Mouse (Mus musculus) stomach, embryonic 16.5 days (tissue): ENCODE data around the gene Slc25a21. TPM values are rescaled to one million over a fixed set of nuclear protein-coding genes. Genes with fewer than 3 reads are reported as not detected.
"Not testable (repeated sequence)": the region's sequence is repeated elsewhere in the genome, so short reads cannot be mapped to it uniquely, and the experiment has no call there.

Source experiments
- ATAC-seq: fragments of 200-750 bp; cut with Nextera tagmentation; 2 replicates; pipeline ENCODE4 v1.8.0; 2017; ENCODE audit warnings: moderate number of reproducible peaks, moderate TSS enrichment; ENCODE audit not compliant: insufficient read depth, low FRiP score
- H3K27ac ChIP-seq: fragments of 300-500 bp; sonication (generic); 2 replicates; pipeline ENCODE4 v1.5.1; 2014; ENCODE audit warnings: low read length
- H3K27me3 ChIP-seq: fragments of 300-500 bp; sonication (generic); 2 replicates; pipeline ENCODE4 v1.6.1; 2014; ENCODE audit warnings: low read length, control low read depth, mixed read lengths; ENCODE audit not compliant: control insufficient read depth, insufficient read depth
- H3K36me3 ChIP-seq: fragments of 300-500 bp; sonication (generic); 2 replicates; pipeline ENCODE4 v1.6.1; 2014; ENCODE audit warnings: low read length; ENCODE audit not compliant: control insufficient read depth, insufficient read depth
- H3K4me1 ChIP-seq: fragments of 300-500 bp; sonication (generic); 2 replicates; pipeline ENCODE4 v1.6.1; 2014; ENCODE audit warnings: low read length, control low read depth, mixed read lengths; ENCODE audit not compliant: control insufficient read depth, insufficient read depth
- H3K4me2 ChIP-seq: fragments of 300-500 bp; sonication (generic); 2 replicates; pipeline ENCODE4 v1.6.1; 2014; ENCODE audit warnings: low read depth, low read length, mixed read lengths
- H3K4me3 ChIP-seq: fragments of 300-500 bp; sonication (generic); replicated peaks from 2 replicates; pipeline ENCODE4 v1.5.1; 2014; ENCODE audit warnings: mild to moderate bottlenecking, low read length
- H3K9ac ChIP-seq: fragments of 300-500 bp; sonication (generic); 2 replicates; pipeline ENCODE4 v1.6.1; 2014; ENCODE audit warnings: low read length
- H3K9me3 ChIP-seq: fragments of 300-500 bp; sonication (generic); replicated peaks from 2 replicates; pipeline ENCODE4 v1.6.1; 2016; ENCODE audit warnings: low read length, control low read depth; ENCODE audit not compliant: control insufficient read depth
- WGBS: fragments of 180-500 bp; shearing (Covaris S2); extraction: QIAGEN DNeasy Blood & Tissue Kit; methylation state at CpG from one replicate; pipeline ENCODE4 v1.1.7; 2014; 5-methylcytosine and 5-hydroxymethylcytosine counted together
- polyA plus RNA-seq: library from polyadenylated mRNA; unstranded; fragments of >200 nt; fragmentation: Nextera tagmentation; extraction: Ambion mirVana; gene quantifications from 2 replicates; pipeline ENCODE4 v1.2.1, GENCODE M21; 2015

Slc25a21 gene
- polyA plus RNA-seq, 1 experiment from 2014 or later, result 3.3 TPM

DNA sequence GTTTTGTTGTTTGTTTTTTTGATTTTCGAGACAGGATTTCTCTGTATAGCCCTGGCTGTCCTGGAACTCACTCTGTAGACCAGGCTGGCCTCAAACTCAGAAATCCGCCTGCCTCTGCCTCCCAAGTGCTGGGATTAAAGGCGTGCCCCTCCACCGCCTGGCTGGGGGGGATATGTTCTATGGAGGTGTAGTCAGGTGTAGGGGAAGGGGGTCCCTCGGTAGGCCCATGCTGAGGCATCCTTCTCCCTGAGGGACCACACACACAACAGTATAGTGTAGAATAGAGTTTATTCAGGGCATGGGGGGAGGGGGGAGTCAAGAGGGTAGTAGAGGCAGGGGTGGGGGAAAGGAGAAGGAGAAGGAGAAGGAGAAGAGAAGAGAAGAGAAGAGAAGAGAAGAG, 15.2 kb upstream of the Slc25a21 start:
- whole genome bisulfite sequencing, result 75% methylated on average over 5 of the region's 5 CpGs
- H3K4me1 ChIP-seq, H3K36me3 ChIP-seq, H3K4me2 ChIP-seq, H3K27ac ChIP-seq, H3K4me3 ChIP-seq, ATAC-seq, H3K9ac ChIP-seq, H3K27me3 ChIP-seq, H3K9me3 ChIP-seq: not testable (repeated sequence)

DNA sequence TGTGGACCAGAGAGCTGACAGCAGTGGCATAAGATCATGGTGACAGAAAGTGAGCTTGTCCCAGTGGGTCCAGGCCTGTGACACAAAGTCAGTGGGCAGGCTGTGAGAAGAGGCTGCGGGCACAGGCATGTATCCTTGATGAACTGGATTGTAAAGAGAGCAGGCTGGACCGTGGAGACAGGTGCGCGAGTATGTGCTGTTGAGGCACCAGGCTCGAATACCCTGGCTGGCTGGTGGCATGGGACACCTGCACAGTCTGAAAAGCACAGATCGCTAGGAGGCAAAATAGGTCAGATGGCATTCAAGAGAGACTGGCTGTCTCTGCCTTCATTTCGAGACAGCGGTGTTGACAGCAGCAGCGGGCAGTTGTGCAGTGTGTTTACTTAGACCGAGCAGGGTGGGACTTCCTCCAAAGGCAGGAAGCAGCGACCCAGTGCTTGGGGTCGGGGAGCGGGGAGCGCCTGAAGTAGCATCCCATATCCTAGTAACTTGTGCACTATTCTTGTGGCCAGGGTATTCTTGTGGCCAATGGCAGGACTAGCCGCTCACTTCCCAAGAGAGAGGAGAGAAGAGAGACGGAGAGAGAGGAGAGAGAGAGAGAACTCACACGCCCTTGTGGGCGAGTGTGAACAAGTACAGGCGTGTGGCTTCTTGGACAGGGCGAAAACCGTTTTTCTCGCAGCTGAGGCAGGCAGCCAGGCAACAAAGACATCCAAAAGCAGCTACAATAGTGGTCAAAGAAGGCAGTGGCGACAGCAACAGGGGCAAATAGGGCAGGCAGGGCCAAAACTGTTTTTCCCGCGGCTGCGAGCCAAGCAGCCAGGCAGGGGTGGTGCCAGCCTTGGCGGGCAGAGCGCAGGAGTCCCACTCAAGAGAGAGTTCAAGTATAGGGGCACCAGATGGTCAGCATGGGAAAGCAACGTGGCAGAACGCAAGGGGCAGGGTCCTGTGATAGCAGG, 14.4 kb upstream of the Slc25a21 start:
- peak overlapping the region; percentile 52 for H3K4me3 ChIP-seq
- no peaks in the 10 kb centered on the region for H3K9me3 ChIP-seq
- ATAC-seq, result peak; percentile 67
- H3K27ac ChIP-seq, result no peak overlapping the region
- H3K9ac ChIP-seq, result peak overlapping the region; percentile 71
- H3K4me1 ChIP-seq, result peaks cover 6% of the 10 kb centered on the region; the same call in 1 of the 2 replicates
- no peaks in the 10 kb centered on the region for H3K27me3 ChIP-seq
- 7% methylated on average over 30 of the region's 30 CpGs for WGBS
- H3K4me2 ChIP-seq, result peak overlapping the region; percentile 89
- H3K36me3 ChIP-seq, result no peaks in the 10 kb centered on the region

DNA sequence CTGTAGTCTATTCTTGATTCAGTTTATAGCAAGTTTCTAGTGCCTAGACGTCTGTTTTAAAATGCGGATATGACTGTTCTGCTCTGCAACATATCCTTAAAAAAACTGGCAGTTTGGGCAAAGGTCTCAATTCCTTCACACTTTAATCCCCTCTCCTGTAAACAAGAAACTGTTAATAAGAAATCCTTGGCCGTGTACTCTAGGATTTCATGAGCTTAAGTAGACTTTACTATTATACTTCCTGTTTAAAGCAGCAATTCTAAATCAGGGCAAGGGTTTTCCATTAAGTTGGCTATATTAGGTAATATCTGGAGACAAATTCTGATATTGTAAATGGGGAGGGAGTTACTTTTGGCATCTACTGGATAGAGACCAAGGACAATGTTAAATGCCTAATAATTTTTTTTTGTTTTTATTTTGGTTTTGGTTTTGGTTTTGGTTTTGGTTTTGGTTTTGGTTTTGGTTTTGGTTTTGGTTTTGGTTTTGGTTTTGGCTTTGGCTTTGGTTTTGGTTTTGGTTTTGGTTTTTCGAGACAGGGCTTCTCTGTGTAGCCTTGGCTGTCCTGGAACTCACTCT, 7.1 kb upstream of the Slc25a21 start:
- ATAC-seq, result no peak
- H3K4me2 ChIP-seq, result no peak overlapping the region

GRCm38 (mm10) chr12:57201901-57202300, 4.6 kb upstream of the Slc25a21 start:
- no peak overlapping the region for H3K27ac ChIP-seq
- no peak for ATAC-seq
- 94% methylated on average over 3 of the region's 3 CpGs for WGBS

More for the DNA sequence above, 7.1 kb upstream of the Slc25a21 start:
- H3K9me3 ChIP-seq, result no peaks in the 10 kb centered on the region
- no peaks in the 10 kb centered on the region for H3K27me3 ChIP-seq
- H3K4me1 ChIP-seq, result no peaks in the 10 kb centered on the region
- no peak overlapping the region for H3K27ac ChIP-seq
- no peak overlapping the region for H3K9ac ChIP-seq
- H3K4me3 ChIP-seq, result no peak overlapping the region
- WGBS, result 56% methylated on average over 4 of the region's 4 CpGs
- no peaks in the 10 kb centered on the region for H3K36me3 ChIP-seq

DNA sequence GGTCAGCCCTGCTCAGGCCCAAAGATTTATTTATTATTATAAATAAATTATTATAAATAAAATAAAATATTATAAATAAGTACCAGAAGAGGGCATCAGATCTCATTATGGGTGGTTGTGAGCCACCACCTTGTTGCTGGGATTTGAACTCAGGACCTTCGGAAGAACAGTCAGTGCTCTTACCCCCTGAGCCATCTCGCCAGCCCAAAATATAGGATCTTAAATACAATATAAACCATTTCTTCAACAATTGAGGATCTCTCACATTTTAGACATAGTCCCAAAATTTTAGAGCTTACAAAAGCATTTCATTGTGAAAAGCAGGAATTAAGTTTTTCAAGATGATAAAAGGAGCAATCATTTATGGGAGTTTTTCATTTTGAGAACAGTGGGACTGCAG, 2.2 kb upstream of the Slc25a21 start:
- no peaks in the 10 kb centered on the region for H3K9me3 ChIP-seq
- H3K4me3 ChIP-seq, result no peak overlapping the region
- 0 out of 2 replicates have a peak, but pooled peaks cover 5% of the 10 kb centered on the region for H3K27me3 ChIP-seq
- no peak overlapping the region for H3K9ac ChIP-seq
- H3K4me1 ChIP-seq, result peaks cover 5% of the 10 kb centered on the region; the same call in 1 of the 2 replicates
- no peaks in the 10 kb centered on the region for H3K36me3 ChIP-seq
- WGBS, result 92% methylated on average over 2 of the region's 2 CpGs
- ATAC-seq, result no peak
- no peak overlapping the region for H3K27ac ChIP-seq
- H3K4me2 ChIP-seq, result no peak overlapping the region

More at GRCm38 (mm10) chr12:57201901-57202300, 4.6 kb upstream of the Slc25a21 start:
- Histone ChIP-seq H3K27me3 (0 out of 2 replicates have a peak, but pooled peaks cover 4% of the 10 kb centered on the region), H3K9ac (no peak overlapping the region), H3K4me1 (peaks cover 5% of the 10 kb centered on the region; the same call in 1 of the 2 replicates), H3K9me3 (no peaks in the 10 kb centered on the region), H3K4me2 (no peak overlapping the region), H3K36me3 (no peaks in the 10 kb centered on the region), H3K4me3 (no peak overlapping the region)

- Histone ChIP-seq H3K4me1 (peaks cover 5% of the 10 kb centered on the region; the same call in 1 of the 2 replicates), H3K36me3 (no peaks in the 10 kb centered on the region), H3K9ac (no peak overlapping the region), H3K27me3 (0 out of 2 replicates have a peak, but pooled peaks cover 5% of the 10 kb centered on the region), H3K4me2 (no peak overlapping the region), H3K4me3 (no peak overlapping the region), H3K9me3 (no peaks in the 10 kb centered on the region), H3K27ac (no peak overlapping the region)
- no peak for ATAC-seq
Observed at GRCm38 (mm10) chr12:57198269-57198668, 997 bp upstream of the Slc25a21 start.

DNA sequence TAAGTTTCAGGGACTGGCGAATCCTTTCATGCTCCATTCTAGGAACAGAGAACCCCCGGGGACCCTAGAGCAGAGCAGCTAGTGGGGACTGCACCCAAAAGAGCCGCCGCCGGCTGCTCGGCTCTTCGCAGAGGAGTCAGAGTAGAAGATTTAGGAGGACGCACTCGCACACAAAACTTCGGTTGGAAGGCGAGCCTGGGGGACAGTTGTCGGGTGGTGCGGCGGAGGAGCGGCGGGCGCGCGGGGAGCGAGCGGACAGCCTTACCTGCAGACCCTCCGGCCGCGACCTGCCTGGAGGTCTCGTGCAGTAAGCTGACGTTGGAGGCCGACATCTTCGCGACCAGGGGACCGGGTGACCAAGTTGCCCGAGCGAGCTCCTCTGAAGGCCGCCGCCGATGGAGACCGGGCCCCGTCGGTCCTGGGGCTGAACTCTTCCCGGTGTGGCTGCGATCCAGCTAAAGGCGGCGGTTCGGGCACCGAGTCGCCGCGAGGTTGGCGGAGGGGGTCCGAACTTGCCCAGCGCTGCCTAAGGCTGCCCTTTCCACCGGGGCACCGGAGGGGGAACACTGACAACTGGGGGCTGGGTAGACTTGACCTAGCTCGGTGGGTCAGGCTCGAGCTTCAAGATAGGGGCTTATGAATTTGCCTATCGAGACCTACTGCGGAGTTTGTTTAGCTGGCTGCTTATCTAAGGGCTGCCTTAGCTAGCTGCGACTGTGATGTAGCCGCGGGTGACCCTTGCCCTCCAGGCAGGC, 487 bp downstream of the Slc25a21 start:
- Histone ChIP-seq H3K9ac (peak overlapping the region; percentile 71), H3K9me3 (no peaks in the 10 kb centered on the region), H3K27me3 (0 out of 2 replicates have a peak, but pooled peaks cover 5% of the 10 kb centered on the region), H3K4me1 (peaks cover 5% of the 10 kb centered on the region; the same call in 1 of the 2 replicates), H3K4me2 (peak overlapping the region; percentile 69), H3K27ac (no peak overlapping the region), H3K36me3 (no peaks in the 10 kb centered on the region), H3K4me3 (peak overlapping the region; percentile 57)
- WGBS, result 2% methylated on average over 59 of the region's 59 CpGs
- peak; percentile 78 for ATAC-seq

- Histone ChIP-seq H3K9me3 (no peaks in the 10 kb centered on the region), H3K9ac (peak overlapping the region; percentile 71), H3K4me2 (peak overlapping the region; percentile 69), H3K36me3 (no peaks in the 10 kb centered on the region), H3K4me3 (peak overlapping the region; percentile 57), H3K4me1 (peaks cover 5% of the 10 kb centered on the region; the same call in 1 of the 2 replicates), H3K27ac (no peak overlapping the region), H3K27me3 (0 out of 2 replicates have a peak, but pooled peaks cover 5% of the 10 kb centered on the region)
- ATAC-seq, result no peak
- 13% methylated on average over 8 of the region's 8 CpGs for WGBS
Observed at GRCm38 (mm10) chr12:57196286-57196607, 1.0 kb downstream of the Slc25a21 start.
